Mouse (Mus musculus): ENCODE measurements around the gene Bmp2k. TPM values are rescaled to one million over a fixed set of nuclear protein-coding genes. Genes with fewer than 3 reads are reported as not detected.
A peak's percentile ranks its signal among the peaks of the same experiment; 100 is the strongest.
"Not testable (repeated sequence)": the region's sequence is repeated elsewhere in the genome, so short reads cannot be mapped to it uniquely, and the experiment has no call there.

Bmp2k gene
- polyA plus RNA-seq, 1 experiment from 2014 or later: 15.2 TPM

DNA sequence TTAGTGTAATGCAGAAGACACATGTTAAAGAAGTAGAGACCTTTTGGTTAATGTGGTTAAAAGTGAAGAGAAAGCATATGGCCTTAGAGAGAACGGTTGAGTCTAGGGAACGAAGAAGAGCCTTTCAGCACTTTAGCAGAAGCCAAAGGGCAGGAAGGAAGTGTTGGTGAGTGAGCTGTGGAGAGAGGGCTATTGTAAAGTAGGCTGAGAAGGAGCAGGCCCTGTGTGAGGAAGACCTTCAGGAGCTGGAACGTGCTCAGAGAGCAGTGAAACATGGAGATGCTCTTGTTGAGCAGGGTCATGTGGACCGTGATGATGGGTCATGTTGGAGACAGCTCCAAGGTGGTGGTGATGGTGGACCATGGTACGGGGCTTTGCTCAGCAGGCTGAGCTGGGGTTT lies 4.8 kb downstream of the Bmp2k start:
- H3K9ac ChIP-seq (replicated peaks): no peak overlapping the region
- TF ChIP-seq EP300 (IDR thresholded peaks at IDR 0.05; ENCODE audit: low read depth): no peak
- no peak for TF ChIP-seq CTCF (IDR thresholded peaks at IDR 0.05; ENCODE audit: low read depth)
- WGBS (ENCODE audit: insufficient replicate concordance): 49% methylated on average over 5 of the region's 5 CpGs
- peak overlapping the region; percentile 93 for H3K4me2 ChIP-seq (ENCODE audit: low read depth, low read length)
- DNase-seq: no peak
- no peak overlapping the region for H3K4me3 ChIP-seq (ENCODE audit: low read depth, low read length)
- no peaks in the 10 kb centered on the region for H3K9me3 ChIP-seq (ENCODE audit: low read length)
- peaks cover 9% of the 10 kb centered on the region; the same call in 1 of the 2 replicates for H3K36me3 ChIP-seq (replicated peaks; ENCODE audit: insufficient read depth, low read length)
- H3K27ac ChIP-seq (ENCODE audit: low read depth): no peak overlapping the region
- no peak for ATAC-seq
- H3K4me1 ChIP-seq (ENCODE audit: insufficient read depth): peaks cover 57% of the 10 kb centered on the region
- no peaks in the 10 kb centered on the region for H3K27me3 ChIP-seq (ENCODE audit: insufficient read depth, low read length)

DNA sequence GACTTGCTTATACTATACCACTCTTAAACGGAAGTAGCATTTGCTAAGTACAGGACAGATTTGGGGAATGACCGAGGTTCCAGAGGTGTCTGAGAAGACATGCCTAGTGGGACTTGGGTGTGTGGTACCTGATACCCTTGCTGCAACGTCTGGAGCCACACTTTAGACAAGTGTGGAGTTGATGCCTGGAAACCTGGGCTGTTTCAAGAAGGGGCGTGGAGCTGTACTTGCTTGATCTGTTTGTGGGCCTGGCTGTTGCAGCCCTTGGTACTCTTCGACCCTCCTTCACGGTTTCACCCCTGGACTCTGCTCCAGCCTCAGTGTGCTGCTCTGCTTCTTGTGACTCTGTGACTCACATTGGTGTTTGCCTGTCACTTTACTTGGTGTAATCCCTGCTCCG lies 5.4 kb downstream of the Bmp2k start:
- Histone ChIP-seq H3K27me3 (ENCODE audit: insufficient read depth, low read length) (no peaks in the 10 kb centered on the region), H3K27ac (ENCODE audit: low read depth) (no peak overlapping the region), H3K9me3 (ENCODE audit: low read length) (no peaks in the 10 kb centered on the region), H3K9ac (replicated peaks) (no peak overlapping the region; the same call in 1 of the 2 replicates), H3K4me1 (ENCODE audit: insufficient read depth) (peaks cover 62% of the 10 kb centered on the region), H3K36me3 (replicated peaks; ENCODE audit: insufficient read depth, low read length) (peaks cover 9% of the 10 kb centered on the region; the same call in 1 of the 2 replicates), H3K4me3 (ENCODE audit: low read depth, low read length) (peak overlapping the region; percentile 3; the same call in 1 of the 2 replicates), H3K4me2 (ENCODE audit: low read depth, low read length) (peak overlapping the region; percentile 93)
- WGBS (ENCODE audit: insufficient replicate concordance): 81% methylated on average over 7 of the region's 7 CpGs
- ATAC-seq: no peak
- DNase-seq: no peak
- TF ChIP-seq CTCF (IDR thresholded peaks at IDR 0.05; ENCODE audit: low read depth) (no peak), EP300 (IDR thresholded peaks at IDR 0.05; ENCODE audit: low read depth) (no peak)

DNA sequence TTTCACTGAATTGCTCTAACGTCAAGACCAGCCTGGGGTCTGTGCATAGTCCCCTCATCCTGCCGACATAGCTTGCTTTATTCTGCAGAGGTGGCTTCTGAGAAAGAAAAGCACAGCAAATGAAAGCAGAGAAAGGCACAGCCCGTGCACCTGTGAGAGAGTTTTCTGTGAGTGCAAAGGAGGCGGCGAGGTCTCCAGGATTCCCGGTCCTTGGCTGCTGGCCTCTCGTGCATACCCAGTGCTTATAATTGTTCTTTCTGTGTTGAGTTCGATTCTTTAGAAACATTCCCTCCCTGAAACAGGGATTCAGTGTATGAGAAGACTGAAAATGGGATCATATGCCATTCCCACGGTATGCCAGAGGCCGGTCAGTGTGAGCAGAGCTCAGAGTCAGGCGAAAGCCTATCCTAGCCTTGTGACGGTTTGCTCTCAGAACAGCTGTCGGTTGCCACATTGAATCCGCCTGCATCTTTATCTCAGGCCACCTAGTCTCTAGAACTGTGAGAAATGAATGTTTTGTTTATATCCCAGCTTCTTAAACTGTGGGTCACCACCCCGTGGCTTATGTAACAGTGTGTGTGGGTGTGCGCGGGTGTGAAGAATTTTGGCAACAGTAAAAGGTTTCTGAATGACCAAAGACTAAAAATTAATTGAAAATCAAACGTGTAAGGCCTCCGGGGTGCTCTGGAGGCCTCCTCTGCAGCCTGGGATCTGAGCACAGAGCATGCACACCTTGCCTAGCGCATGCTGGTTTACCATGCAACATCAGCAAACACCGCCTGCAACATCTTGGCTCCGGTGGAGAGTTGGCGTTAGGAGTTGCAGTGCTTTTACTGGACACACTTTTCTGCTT lies 6.9 kb downstream of the Bmp2k start:
- H3K4me3 ChIP-seq (ENCODE audit: low read depth, low read length): 0 out of 2 replicates have a peak overlapping the region, but pooled peaks have one; percentile 5
- H3K36me3 ChIP-seq (replicated peaks; ENCODE audit: insufficient read depth, low read length): peaks cover 9% of the 10 kb centered on the region
- TF ChIP-seq EP300 (IDR thresholded peaks at IDR 0.05; ENCODE audit: low read depth) (no peak), CTCF (IDR thresholded peaks at IDR 0.05; ENCODE audit: low read depth) (no peak)
- H3K27ac ChIP-seq (ENCODE audit: low read depth): no peak overlapping the region
- H3K9me3 ChIP-seq (ENCODE audit: low read length): no peaks in the 10 kb centered on the region
- H3K4me1 ChIP-seq (ENCODE audit: insufficient read depth): peaks cover 73% of the 10 kb centered on the region
- H3K9ac ChIP-seq (replicated peaks): 0 out of 2 replicates have a peak overlapping the region, but pooled peaks have one; percentile 16
- H3K4me2 ChIP-seq (ENCODE audit: low read depth, low read length): peak overlapping the region; percentile 49
- 67% methylated on average over 23 of the region's 23 CpGs for WGBS (ENCODE audit: insufficient replicate concordance)
- H3K27me3 ChIP-seq (ENCODE audit: insufficient read depth, low read length): no peaks in the 10 kb centered on the region
- ATAC-seq (no peak), DNase-seq (no peak)

DNA sequence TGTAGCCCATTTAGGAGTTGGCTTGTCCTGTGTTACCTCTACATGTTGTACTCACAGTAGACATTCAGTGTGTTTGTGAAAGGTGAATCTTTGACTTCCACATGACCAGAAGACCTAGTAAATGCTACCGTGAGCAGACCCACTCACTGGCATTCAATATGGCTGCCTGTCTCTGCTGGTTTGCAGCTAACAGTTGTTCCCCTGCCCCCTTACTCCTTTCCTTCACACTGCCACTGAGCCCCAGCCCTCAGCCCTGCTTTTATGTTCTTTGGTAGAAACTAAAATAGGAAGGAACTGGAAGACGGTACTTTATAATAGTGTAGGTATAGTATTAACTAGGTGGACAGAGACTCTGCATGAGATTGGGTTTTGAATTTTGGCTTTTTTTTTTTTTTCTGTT lies 8.4 kb downstream of the Bmp2k start:
- H3K9ac ChIP-seq (replicated peaks): no peak overlapping the region
- WGBS (ENCODE audit: insufficient replicate concordance): 81% methylated on average over 2 of the region's 2 CpGs
- TF ChIP-seq CTCF (IDR thresholded peaks at IDR 0.05; ENCODE audit: low read depth) (no peak), EP300 (IDR thresholded peaks at IDR 0.05; ENCODE audit: low read depth) (no peak)
- no peak overlapping the region for H3K4me3 ChIP-seq (ENCODE audit: low read depth, low read length)
- DNase-seq: no peak
- no peaks in the 10 kb centered on the region for H3K27me3 ChIP-seq (ENCODE audit: insufficient read depth, low read length)
- peak overlapping the region; percentile 24; the same call in 1 of the 2 replicates for H3K4me2 ChIP-seq (ENCODE audit: low read depth, low read length)
- ATAC-seq: no peak
- H3K4me1 ChIP-seq (ENCODE audit: insufficient read depth): peaks cover 71% of the 10 kb centered on the region
- peaks cover 8% of the 10 kb centered on the region for H3K36me3 ChIP-seq (replicated peaks; ENCODE audit: insufficient read depth, low read length)
- H3K9me3 ChIP-seq (ENCODE audit: low read length): no peaks in the 10 kb centered on the region
- H3K27ac ChIP-seq (ENCODE audit: low read depth): 0 out of 2 replicates have a peak overlapping the region, but pooled peaks have one; percentile 18

DNA sequence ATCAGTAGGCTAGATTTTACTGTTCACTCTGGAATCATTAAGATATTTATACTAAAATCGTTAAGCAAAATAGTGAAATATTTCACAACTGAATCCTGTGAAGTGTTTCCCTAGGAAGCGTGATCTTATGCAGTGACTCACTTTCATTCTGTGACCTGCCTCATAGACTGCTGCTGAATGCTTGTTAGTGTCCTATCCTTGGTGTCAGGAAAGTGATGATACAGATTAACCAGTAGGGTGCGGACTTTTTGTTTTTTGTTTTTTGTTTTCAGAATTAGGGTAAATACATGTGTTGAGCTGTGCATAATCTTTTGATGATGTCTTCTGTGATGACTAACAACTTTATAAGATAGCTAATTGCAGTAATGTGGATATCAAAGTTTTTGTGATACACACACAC lies 9.4 kb downstream of the Bmp2k start:
- 70% methylated on average over 3 of the region's 3 CpGs for WGBS (ENCODE audit: insufficient replicate concordance)
- ATAC-seq (no peak; the same call in 1 of the 2 replicates), DNase-seq (no peak)
- H3K4me3 ChIP-seq (ENCODE audit: low read depth, low read length): no peak overlapping the region
- peak overlapping the region; percentile 62; the same call in 1 of the 2 replicates for H3K27ac ChIP-seq (ENCODE audit: low read depth)
- no peaks in the 10 kb centered on the region for H3K9me3 ChIP-seq (ENCODE audit: low read length)
- peaks cover 64% of the 10 kb centered on the region for H3K4me1 ChIP-seq (ENCODE audit: insufficient read depth)
- H3K9ac ChIP-seq (replicated peaks): 0 out of 2 replicates have a peak overlapping the region, but pooled peaks have one; percentile 23
- no peaks in the 10 kb centered on the region for H3K27me3 ChIP-seq (ENCODE audit: insufficient read depth, low read length)
- TF ChIP-seq EP300 (IDR thresholded peaks at IDR 0.05; ENCODE audit: low read depth): no peak
- 0 out of 2 replicates have a peak, but pooled peaks have one; percentile 14 for TF ChIP-seq CTCF (IDR thresholded peaks at IDR 0.05; ENCODE audit: low read depth)
- H3K4me2 ChIP-seq (ENCODE audit: low read depth, low read length): peak overlapping the region; percentile 61
- H3K36me3 ChIP-seq (replicated peaks; ENCODE audit: insufficient read depth, low read length): peaks cover under 1% of the 10 kb centered on the region; the same call in 1 of the 2 replicates

DNA sequence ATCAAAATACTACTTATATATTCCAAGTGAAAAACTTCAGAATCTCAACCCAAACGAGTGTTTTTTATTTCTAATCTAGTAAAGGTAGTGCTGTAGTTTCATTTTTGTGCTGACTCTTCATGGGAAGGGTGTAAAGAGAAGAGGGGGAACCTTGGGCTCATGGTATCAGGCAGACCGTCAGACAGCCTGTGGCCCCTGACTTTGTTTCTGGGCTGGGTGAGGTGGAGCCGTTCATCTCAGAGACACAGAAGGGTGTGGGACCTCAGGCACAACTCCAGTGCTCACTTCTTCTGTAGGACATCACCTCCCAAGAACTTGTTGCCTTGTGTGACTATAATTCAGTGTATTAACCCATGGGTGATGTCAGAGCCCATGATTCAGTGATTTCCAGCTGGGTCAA lies 10.0 kb downstream of the Bmp2k start:
- no peak overlapping the region for H3K9ac ChIP-seq (replicated peaks)
- peaks cover 61% of the 10 kb centered on the region for H3K4me1 ChIP-seq (ENCODE audit: insufficient read depth)
- no peaks in the 10 kb centered on the region; the same call in 1 of the 2 replicates for H3K36me3 ChIP-seq (replicated peaks; ENCODE audit: insufficient read depth, low read length)
- no peaks in the 10 kb centered on the region for H3K27me3 ChIP-seq (ENCODE audit: insufficient read depth, low read length)
- ATAC-seq (peak; percentile 73), DNase-seq (no peak)
- H3K4me2 ChIP-seq (ENCODE audit: low read depth, low read length): peak overlapping the region; percentile 61
- TF ChIP-seq EP300 (IDR thresholded peaks at IDR 0.05; ENCODE audit: low read depth): peak; percentile 24; the same call in 1 of the 2 replicates
- TF ChIP-seq CTCF (IDR thresholded peaks at IDR 0.05; ENCODE audit: low read depth): no peak
- H3K9me3 ChIP-seq (ENCODE audit: low read length): no peaks in the 10 kb centered on the region
- H3K27ac ChIP-seq (ENCODE audit: low read depth): peak overlapping the region; percentile 62
- H3K4me3 ChIP-seq (ENCODE audit: low read depth, low read length): peak overlapping the region; percentile 7; the same call in 1 of the 2 replicates
- 41% methylated on average over 3 of the region's 3 CpGs for WGBS (ENCODE audit: insufficient replicate concordance)

DNA sequence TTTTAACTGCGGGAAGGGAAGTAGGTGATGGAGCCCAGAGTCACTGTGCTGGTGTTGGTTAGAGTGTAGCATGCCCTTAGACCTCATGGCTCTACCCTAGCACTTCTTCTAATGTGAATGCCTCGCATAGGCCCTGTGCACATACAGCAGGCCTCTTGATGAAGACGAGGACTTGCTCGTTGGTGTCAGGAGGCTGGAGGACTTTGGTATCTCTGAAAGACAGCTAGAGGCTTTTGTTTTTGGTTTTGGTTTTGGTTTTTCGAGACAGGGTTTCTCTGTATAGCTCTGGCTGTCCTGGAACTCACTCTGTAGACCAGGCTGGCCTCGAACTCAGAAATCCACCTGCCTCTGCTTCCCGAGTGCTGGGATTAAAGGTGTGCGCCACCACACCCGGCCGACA lies 11.7 kb downstream of the Bmp2k start:
- H3K36me3 ChIP-seq (replicated peaks; ENCODE audit: insufficient read depth, low read length); H3K9ac ChIP-seq (replicated peaks); H3K27me3 ChIP-seq (ENCODE audit: insufficient read depth, low read length); H3K4me3 ChIP-seq (ENCODE audit: low read depth, low read length); H3K9me3 ChIP-seq (ENCODE audit: low read length); DNase-seq; ATAC-seq: not testable (repeated sequence)
- H3K4me1 ChIP-seq (ENCODE audit: insufficient read depth): peaks cover 61% of the 10 kb centered on the region
- H3K27ac ChIP-seq (ENCODE audit: low read depth): peak overlapping the region; percentile 78; the same call in 1 of the 2 replicates
- 71% methylated on average over 10 of the region's 10 CpGs for WGBS (ENCODE audit: insufficient replicate concordance)
- peak overlapping the region; percentile 59 for H3K4me2 ChIP-seq (ENCODE audit: low read depth, low read length)
